Mouse (Mus musculus) lung, postnatal 0 days (tissue): ENCODE measurements around the gene Hacl1. TPM values are rescaled to one million over a fixed set of nuclear protein-coding genes. Genes with fewer than 3 reads are reported as not detected.

ENCODE experiments used
- ATAC-seq: fragments of 200-750 bp; cut with Nextera tagmentation; 2 replicates; pipeline ENCODE4 v1.8.0; 2017; ENCODE audit warnings: moderate library complexity
- DNase-seq: peaks from one replicate; pipeline ENCODE4 v3.0.0-alpha.2; 2016; ENCODE audit warnings: low spot score
- H3K27ac ChIP-seq: fragments of 300-500 bp; sonication (generic); 2 replicates; pipeline ENCODE4 v1.5.1; 2014; ENCODE audit warnings: antibody characterized with exemption, mild to moderate bottlenecking, low read length, mixed read lengths
- H3K27me3 ChIP-seq: fragments of 300-500 bp; sonication (generic); replicated peaks from 2 replicates; pipeline ENCODE4 v1.6.1; 2014; ENCODE audit warnings: low read length, mixed read lengths; ENCODE audit not compliant: insufficient read depth
- H3K36me3 ChIP-seq: fragments of 300-500 bp; sonication (generic); 2 replicates; pipeline ENCODE4 v1.6.1; 2014; ENCODE audit warnings: low read length, mixed read lengths; ENCODE audit not compliant: insufficient read depth
- H3K4me1 ChIP-seq: fragments of 300-500 bp; sonication (generic); 2 replicates; pipeline ENCODE4 v1.6.1; 2014; ENCODE audit warnings: antibody characterized with exemption, low read depth, low read length, mixed read lengths; ENCODE audit not compliant: insufficient read depth
- H3K4me2 ChIP-seq: fragments of 300-500 bp; sonication (generic); replicated peaks from 2 replicates; pipeline ENCODE4 v1.6.1; 2014; ENCODE audit warnings: low read depth, mild to moderate bottlenecking, low read length, moderate library complexity, mixed read lengths
- H3K4me3 ChIP-seq: fragments of 300-500 bp; sonication (generic); 2 replicates; pipeline ENCODE4 v1.5.1; 2014; ENCODE audit warnings: low read depth, low read length
- H3K9ac ChIP-seq: fragments of 300-500 bp; sonication (generic); replicated peaks from 2 replicates; pipeline ENCODE4 v1.6.1; 2014; ENCODE audit warnings: low read depth, mild to moderate bottlenecking
- H3K9me3 ChIP-seq: fragments of 300-500 bp; sonication (generic); 2 replicates; pipeline ENCODE4 v1.6.1; 2016; ENCODE audit warnings: low read length, mixed read lengths
- CTCF ChIP-seq: IDR thresholded peaks from 2 replicates; pipeline ENCODE4 v1.5.1; 2016; ENCODE audit warnings: antibody characterized with exemption, mild to moderate bottlenecking
- EP300 ChIP-seq: IDR thresholded peaks from 2 replicates; pipeline ENCODE4 v1.6.1; 2016; ENCODE audit warnings: antibody characterized with exemption, mild to moderate bottlenecking, control low read depth
- WGBS: fragments of 180-500 bp; shearing (Covaris S2); extraction: QIAGEN DNeasy Blood & Tissue Kit; methylation state at CpG from one replicate; pipeline ENCODE4 v1.1.7; 2014; 5-methylcytosine and 5-hydroxymethylcytosine counted together
- polyA plus RNA-seq: library from polyadenylated mRNA; unstranded; fragments of >200 nt; fragmentation: Nextera tagmentation; extraction: Ambion mirVana; gene quantifications from 2 replicates; pipeline ENCODE4 v1.2.1, GENCODE M21; 2015

Gene Hacl1
- polyA plus RNA-seq, 1 experiment from 2014 or later: 13.2 TPM

- DNase-seq: no peak
Measured at GRCm38 (mm10) chr14:31644183-31644830, 3.2 kb upstream of the Hacl1 start.

GRCm38 (mm10) chr14:31641506-31642155 lies 545 bp upstream of the Hacl1 start:
- ATAC-seq (no peak), DNase-seq (no peak)
- WGBS: 54% methylated on average over 9 of the region's 9 CpGs
- Histone ChIP-seq H3K4me2 (peak overlapping the region; percentile 82), H3K4me3 (peak overlapping the region; percentile 70), H3K9ac (peak overlapping the region; percentile 64), H3K4me1 (peaks cover 13% of the 10 kb centered on the region; the same call in 1 of the 2 replicates), H3K36me3 (no peaks in the 10 kb centered on the region), H3K9me3 (no peaks in the 10 kb centered on the region), H3K27me3 (no peaks in the 10 kb centered on the region), H3K27ac (peak overlapping the region; percentile 38; the same call in 1 of the 2 replicates)
- TF ChIP-seq CTCF: no peak
- no peak for TF ChIP-seq EP300

More at GRCm38 (mm10) chr14:31644183-31644830, 3.2 kb upstream of the Hacl1 start:
- Histone ChIP-seq H3K36me3 (no peaks in the 10 kb centered on the region), H3K4me1 (peaks cover 13% of the 10 kb centered on the region; the same call in 1 of the 2 replicates), H3K4me3 (no peak overlapping the region), H3K9ac (no peak overlapping the region), H3K27ac (no peak overlapping the region), H3K9me3 (no peaks in the 10 kb centered on the region), H3K27me3 (no peaks in the 10 kb centered on the region), H3K4me2 (no peak overlapping the region)
- WGBS: 76% methylated on average over 5 of the region's 5 CpGs
- no peak for ATAC-seq
- no peak for TF ChIP-seq CTCF
- no peak for TF ChIP-seq EP300

GRCm38 (mm10) chr14:31640346-31640889 lies 668 bp downstream of the Hacl1 start, which contains the start of gene Gm49387:
Gene Gm49387, minus strand, starts transcription at chr14:31640878.
- peak; percentile 8 for ATAC-seq
- peak within 1 kb of the TSS; percentile 70 for H3K4me3 ChIP-seq
- H3K4me1 ChIP-seq: peaks cover 13% of the 10 kb centered on the region; the same call in 1 of the 2 replicates
- TF ChIP-seq CTCF (no peak), EP300 (no peak)
- no peaks in the 10 kb centered on the region for H3K27me3 ChIP-seq
- no peaks in the 10 kb centered on the region for H3K9me3 ChIP-seq
- peak within 1 kb of the TSS; percentile 38; the same call in 1 of the 2 replicates for H3K27ac ChIP-seq
- H3K4me2 ChIP-seq: peak within 1 kb of the TSS; percentile 82
- WGBS: 3% methylated on average over 26 of the region's 26 CpGs
- peak; percentile 41 for DNase-seq
- H3K9ac ChIP-seq: peak within 1 kb of the TSS; percentile 64
- no peaks in the 10 kb centered on the region for H3K36me3 ChIP-seq

GRCm38 (mm10) chr14:31630677-31631076 lies 10.4 kb downstream of the Hacl1 start:
- no peaks in the 10 kb centered on the region for H3K4me1 ChIP-seq
- no peak for ATAC-seq
- no peak for DNase-seq
- TF ChIP-seq EP300 (no peak), CTCF (no peak)
- no peak overlapping the region for H3K4me3 ChIP-seq
- H3K9ac ChIP-seq: no peak overlapping the region
- H3K27ac ChIP-seq: no peak overlapping the region
- H3K36me3 ChIP-seq: no peaks in the 10 kb centered on the region
- no peaks in the 10 kb centered on the region for H3K9me3 ChIP-seq
- H3K27me3 ChIP-seq: no peaks in the 10 kb centered on the region
- H3K4me2 ChIP-seq: no peak overlapping the region
- 74% methylated on average over 7 of the region's 7 CpGs for WGBS

- DNase-seq: no peak
- 84% methylated on average over 12 of the region's 12 CpGs for WGBS
- ATAC-seq: no peak
- Histone ChIP-seq H3K4me2 (no peak overlapping the region), H3K4me1 (no peaks in the 10 kb centered on the region), H3K27me3 (no peaks in the 10 kb centered on the region), H3K4me3 (no peak overlapping the region), H3K27ac (no peak overlapping the region), H3K36me3 (no peaks in the 10 kb centered on the region), H3K9ac (no peak overlapping the region), H3K9me3 (no peaks in the 10 kb centered on the region)
- TF ChIP-seq EP300 (no peak), CTCF (no peak)
Measured at GRCm38 (mm10) chr14:31622748-31623147, 18.3 kb downstream of the Hacl1 start.

- Histone ChIP-seq H3K36me3 (no peaks in the 10 kb centered on the region), H3K4me3 (no peak overlapping the region), H3K27me3 (no peaks in the 10 kb centered on the region), H3K9ac (no peak overlapping the region), H3K9me3 (no peaks in the 10 kb centered on the region), H3K4me1 (no peaks in the 10 kb centered on the region), H3K27ac (no peak overlapping the region), H3K4me2 (no peak overlapping the region)
- WGBS: 52% methylated on average over 9 of the region's 9 CpGs
- TF ChIP-seq EP300: no peak
- no peak for TF ChIP-seq CTCF
- DNase-seq (peak; percentile 37), ATAC-seq (no peak)
Measured at GRCm38 (mm10) chr14:31620591-31621223, 20.4 kb downstream of the Hacl1 start.
